Mouse (Mus musculus): Measurements from ENCODE around the gene Ugt1a5. TPM values are rescaled to one million over a fixed set of nuclear protein-coding genes. Genes with fewer than 3 reads are reported as not detected.

The Ugt1a5 gene
- not detected for polyA plus RNA-seq (2014; fragmentation: Illumina TruSeq; extraction: RNeasy Lipid Tissue Mini Kit (QIAGEN cat#74804); ENCODE audit: low read depth, low replicate concordance)

GRCm38 (mm10) chr1:88165711-88166110, at the start of gene Ugt1a5:
TSS of gene Ugt1a5 (plus strand) at chr1:88166012.

GRCm38 (mm10) chr1:88134457-88135011, 31.3 kb upstream of the Ugt1a5 start, which contains the start of gene Ugt1a6a:
TSS of gene Ugt1a6a (plus strand) at chr1:88134809.

GRCm38 (mm10) chr1:88200456-88200855, 34.6 kb downstream of the Ugt1a5 start, which contains the start of gene Ugt1a2:
TSS of gene Ugt1a2 (plus strand) at chr1:88200601.

GRCm38 (mm10) chr1:88205294-88205922, 39.6 kb downstream of the Ugt1a5 start, which contains the start of gene Dnajb3:
TSS of gene Dnajb3 (minus strand) at chr1:88205782.

GRCm38 (mm10) chr1:88211812-88212211, 46.0 kb downstream of the Ugt1a5 start, which contains the start of gene Ugt1a1:
TSS of gene Ugt1a1 (plus strand) at chr1:88211959.

GRCm38 (mm10) chr1:88226670-88227379, 61.0 kb downstream of the Ugt1a5 start, which contains the start of gene Mroh2a:
TSS of gene Mroh2a (plus strand) at chr1:88226986.

Other genes starting within 250 kb of the Ugt1a5 start
- 23.4 TPM for gene Usp40, start 157.5 kb upstream of the Ugt1a5 start, polyA plus RNA-seq (2014; fragmentation: Illumina TruSeq; extraction: RNeasy Lipid Tissue Mini Kit (QIAGEN cat#74804); ENCODE audit: low read depth, low replicate concordance)
- not detected for gene Ugt1a10, start 110.6 kb upstream of the Ugt1a5 start, polyA plus RNA-seq (2014; fragmentation: Illumina TruSeq; extraction: RNeasy Lipid Tissue Mini Kit (QIAGEN cat#74804); ENCODE audit: low read depth, low replicate concordance)
- not detected for gene Ugt1a9, start 95.2 kb upstream of the Ugt1a5 start, polyA plus RNA-seq (2014; fragmentation: Illumina TruSeq; extraction: RNeasy Lipid Tissue Mini Kit (QIAGEN cat#74804); ENCODE audit: low read depth, low replicate concordance)
- not detected for gene Ugt1a8, start 78.2 kb upstream of the Ugt1a5 start, polyA plus RNA-seq (2014; fragmentation: Illumina TruSeq; extraction: RNeasy Lipid Tissue Mini Kit (QIAGEN cat#74804); ENCODE audit: low read depth, low replicate concordance)
- 22.5 TPM for gene Ugt1a7c, start 71.0 kb upstream of the Ugt1a5 start, polyA plus RNA-seq (2014; fragmentation: Illumina TruSeq; extraction: RNeasy Lipid Tissue Mini Kit (QIAGEN cat#74804); ENCODE audit: low read depth, low replicate concordance)
- 2.3 TPM for gene Ugt1a6b, start 62.8 kb upstream of the Ugt1a5 start, polyA plus RNA-seq (2014; fragmentation: Illumina TruSeq; extraction: RNeasy Lipid Tissue Mini Kit (QIAGEN cat#74804); ENCODE audit: low read depth, low replicate concordance)
- gene Ugt1a6a, start 31.2 kb upstream of the Ugt1a5 start, polyA plus RNA-seq (2014; fragmentation: Illumina TruSeq; extraction: RNeasy Lipid Tissue Mini Kit (QIAGEN cat#74804); ENCODE audit: low read depth, low replicate concordance) = 42.1 TPM
- gene Ugt1a2, start 34.6 kb downstream of the Ugt1a5 start, polyA plus RNA-seq (2014; fragmentation: Illumina TruSeq; extraction: RNeasy Lipid Tissue Mini Kit (QIAGEN cat#74804); ENCODE audit: low read depth, low replicate concordance) = 0.14 TPM
- gene Dnajb3, start 39.8 kb downstream of the Ugt1a5 start, polyA plus RNA-seq (2014; fragmentation: Illumina TruSeq; extraction: RNeasy Lipid Tissue Mini Kit (QIAGEN cat#74804); ENCODE audit: low read depth, low replicate concordance) = 799 TPM
- 0.57 TPM for gene Ugt1a1, start 45.9 kb downstream of the Ugt1a5 start, polyA plus RNA-seq (2014; fragmentation: Illumina TruSeq; extraction: RNeasy Lipid Tissue Mini Kit (QIAGEN cat#74804); ENCODE audit: low read depth, low replicate concordance)
- 78.3 TPM for gene Mroh2a, start 61.0 kb downstream of the Ugt1a5 start, polyA plus RNA-seq (2014; fragmentation: Illumina TruSeq; extraction: RNeasy Lipid Tissue Mini Kit (QIAGEN cat#74804); ENCODE audit: low read depth, low replicate concordance)
- 27.0 TPM for gene Hjurp, start 111.6 kb downstream of the Ugt1a5 start, polyA plus RNA-seq (2014; fragmentation: Illumina TruSeq; extraction: RNeasy Lipid Tissue Mini Kit (QIAGEN cat#74804); ENCODE audit: low read depth, low replicate concordance)
- gene Trpm8, start 111.6 kb downstream of the Ugt1a5 start, polyA plus RNA-seq (2014; fragmentation: Illumina TruSeq; extraction: RNeasy Lipid Tissue Mini Kit (QIAGEN cat#74804); ENCODE audit: low read depth, low replicate concordance) = 2.1 TPM
- gene Spp2, start 240.9 kb downstream of the Ugt1a5 start, polyA plus RNA-seq (2014; fragmentation: Illumina TruSeq; extraction: RNeasy Lipid Tissue Mini Kit (QIAGEN cat#74804); ENCODE audit: low read depth, low replicate concordance) = not detected